Mouse (Mus musculus) erythroblast, adult 5-6 weeks (primary cell): Measurements from ENCODE around the gene Gm38392. TPM values are rescaled to one million over a fixed set of nuclear protein-coding genes. Genes with fewer than 3 reads are reported as not detected.

Experiments
- ATAC-seq: replicated peaks from 2 replicates; pipeline ENCODE4 v1.8.0; 2016; ENCODE audit warnings: moderate number of reproducible peaks, mild to moderate bottlenecking, moderate TSS enrichment, inconsistent platforms; ENCODE audit not compliant: poor library complexity, low FRiP score, severe bottlenecking
- total RNA-seq, 2 experiments: library from RNA; stranded (forward) in 1 of 2; stranded (reverse) in 1 of 2; fragments of 150-400 nt in 1 of 2; fragments of 200-764, 138-1000 nt in 1 of 2; gene quantifications; 2 replicates each; pipeline versions ENCODE4 v1.2.3 to v1.2.4; 2015 to 2017; ENCODE audit warnings: low replicate concordance in 2 of 2

Gene Gm38392
- total RNA-seq, 2 experiments from 2014 or later = not detected

GRCm38 (mm10) chr3:88205563-88206491 is 81.2 kb downstream of the Gm38392 start:
- ATAC-seq = no peak

- ATAC-seq = no peak
These were observed 81.8 kb downstream of the Gm38392 start for GRCm38 (mm10) chr3:88205176-88205562.

GRCm38 (mm10) chr3:88204751-88205150 is 82.3 kb downstream of the Gm38392 start:
- ATAC-seq = no peak

DNA sequence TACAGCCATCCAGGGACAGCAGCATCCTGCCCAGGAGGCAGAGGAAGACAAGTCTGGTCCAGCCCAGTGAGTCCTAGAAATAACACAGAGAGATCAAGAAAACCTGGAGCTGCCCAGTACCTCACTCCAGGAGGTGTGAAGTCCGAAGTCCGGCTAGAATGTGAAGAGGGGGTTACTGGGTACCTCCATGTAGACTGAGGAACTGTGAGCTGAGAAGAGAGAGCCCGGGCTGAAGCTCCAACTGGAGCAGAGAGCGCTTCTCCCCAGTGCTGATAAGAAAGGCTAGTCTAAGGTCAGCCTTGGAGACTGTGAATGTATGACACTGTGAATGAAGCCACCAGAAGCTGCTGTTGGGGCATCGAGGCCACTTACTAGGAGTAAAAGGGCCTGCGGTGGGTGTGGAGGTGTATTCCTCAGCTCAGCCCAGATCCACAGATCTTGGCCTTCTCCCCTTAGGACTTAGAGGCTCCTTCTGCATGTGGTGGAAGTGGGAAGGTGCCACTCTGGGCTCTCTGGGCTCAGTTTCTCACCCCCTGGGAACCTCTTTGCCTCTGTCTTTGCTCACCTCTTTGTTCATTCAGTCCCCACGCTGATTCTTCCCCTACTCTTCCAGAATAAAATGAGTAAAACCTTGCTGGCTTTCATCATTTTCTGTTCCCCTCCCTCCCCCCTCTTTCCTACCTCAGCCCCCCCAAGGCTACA is 82.9 kb downstream of the Gm38392 start:
- ATAC-seq = no peak

- ATAC-seq = no peak
These were observed 83.6 kb downstream of the Gm38392 start for GRCm38 (mm10) chr3:88203456-88203855.

GRCm38 (mm10) chr3:88202986-88203385 is 84.0 kb downstream of the Gm38392 start:
- no peak for ATAC-seq

DNA sequence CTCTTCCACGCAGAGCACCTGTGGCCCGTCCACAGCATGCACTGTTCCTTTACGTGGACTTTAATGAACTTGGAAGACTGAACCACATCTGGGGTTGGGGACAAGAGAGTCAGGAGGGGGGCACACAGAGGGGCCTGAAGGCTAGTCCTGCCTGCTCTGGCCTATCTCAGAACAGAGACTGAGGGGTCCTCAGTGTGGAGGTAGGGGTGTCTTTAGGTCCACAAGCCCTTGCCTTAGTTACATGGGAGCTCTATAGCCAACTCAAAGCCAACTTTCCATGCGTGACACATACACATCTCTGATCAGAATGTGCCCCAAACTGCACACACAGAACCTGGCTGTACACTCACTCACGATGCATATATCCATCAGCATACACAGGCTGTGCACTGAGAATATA is 85.4 kb downstream of the Gm38392 start:
- no peak for ATAC-seq

GRCm38 (mm10) chr3:88200972-88201330 is 86.1 kb downstream of the Gm38392 start:
- ATAC-seq = no peak

- ATAC-seq = no peak
These were observed 86.6 kb downstream of the Gm38392 start for GRCm38 (mm10) chr3:88200161-88200971.

DNA sequence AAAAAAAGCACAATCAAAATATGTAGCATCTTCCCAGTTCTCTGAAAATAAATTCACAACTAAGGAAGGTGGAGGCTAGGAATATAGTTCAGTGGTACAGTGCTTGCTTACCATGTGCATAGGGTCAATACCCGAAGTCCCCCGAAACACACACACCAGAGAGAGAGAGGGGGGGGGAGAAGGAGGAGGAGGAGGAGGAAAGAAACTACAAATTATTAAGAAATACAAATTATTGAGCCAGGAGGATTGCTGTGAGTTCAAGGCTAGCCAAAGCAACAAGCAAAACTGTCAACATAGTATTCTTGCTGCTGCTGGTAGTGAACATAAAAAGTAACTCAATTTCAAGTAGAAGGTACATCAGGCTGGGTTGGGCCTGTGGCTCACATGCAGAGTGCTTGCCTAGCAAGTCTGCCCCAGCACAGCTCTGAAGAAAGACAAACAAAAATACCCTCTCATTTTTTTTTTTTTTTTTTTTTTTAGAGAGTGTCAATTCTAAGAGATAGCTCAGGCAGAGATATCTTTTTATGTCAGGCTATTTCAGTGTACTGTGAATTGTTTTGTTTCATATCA is 87.4 kb downstream of the Gm38392 start:
- ATAC-seq = no peak

DNA sequence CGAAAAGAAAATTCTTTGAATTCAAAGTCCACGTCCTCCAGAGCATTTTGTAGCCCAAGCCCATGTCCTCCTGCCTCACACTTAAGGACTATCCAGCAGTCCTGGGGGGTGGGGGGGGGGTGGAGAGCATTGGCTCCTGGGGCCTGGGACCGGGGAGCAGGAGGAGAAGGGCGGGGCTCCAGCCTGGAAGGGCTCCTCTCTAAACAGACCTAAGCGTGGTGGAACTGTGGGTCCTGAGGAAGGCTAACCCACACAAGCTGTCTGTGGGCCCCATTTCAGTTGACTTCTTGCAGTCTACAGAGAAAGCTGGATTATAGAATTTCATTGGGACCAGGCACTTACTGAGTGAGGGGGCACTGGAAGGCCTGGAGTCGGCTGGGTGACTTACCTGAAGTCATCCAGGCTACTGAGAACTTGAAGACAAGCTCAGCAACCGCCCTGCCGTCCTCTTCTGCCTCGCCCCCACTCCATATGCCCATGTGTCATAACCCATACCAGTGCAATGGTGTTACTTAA is 88.4 kb downstream of the Gm38392 start:
- no peak for ATAC-seq

- ATAC-seq = no peak
These were observed 89.1 kb downstream of the Gm38392 start for GRCm38 (mm10) chr3:88197741-88198504.

Other genes starting within 250 kb of the Gm38392 start
- gene Gpatch4, start 244.1 kb downstream of the Gm38392 start, total RNA-seq (2015; ENCODE audit: low replicate concordance) = 2.9 and 4.6 TPM in 2 replicates
- 4.7 and 7.2 TPM in 2 replicates for gene Gpatch4, start 244.1 kb downstream of the Gm38392 start, total RNA-seq (2017; ENCODE audit: low replicate concordance)
- gene Naxe, start 228.7 kb downstream of the Gm38392 start, total RNA-seq (2015; ENCODE audit: low replicate concordance) = 8.8 and 14.2 TPM in 2 replicates
- gene Naxe, start 228.7 kb downstream of the Gm38392 start, total RNA-seq (2017; ENCODE audit: low replicate concordance) = 5.0 and 6.0 TPM in 2 replicates
- not detected in 2 replicates for gene Ttc24, start 208.9 kb downstream of the Gm38392 start, total RNA-seq (2015; ENCODE audit: low replicate concordance)
- gene Ttc24, start 208.9 kb downstream of the Gm38392 start, total RNA-seq (2017; ENCODE audit: low replicate concordance) = not detected in 2 replicates
- gene Iqgap3, start 205.2 kb downstream of the Gm38392 start, total RNA-seq (2015; ENCODE audit: low replicate concordance) = 6.5 and 6.7 TPM in 2 replicates
- gene Iqgap3, start 205.2 kb downstream of the Gm38392 start, total RNA-seq (2017; ENCODE audit: low replicate concordance) = 6.8 and 25.6 TPM in 2 replicates
- gene Mef2d, start 144.8 kb downstream of the Gm38392 start, total RNA-seq (2015; ENCODE audit: low replicate concordance) = 38.2 and 38.7 TPM in 2 replicates
- gene Mef2d, start 144.8 kb downstream of the Gm38392 start, total RNA-seq (2017; ENCODE audit: low replicate concordance) = 11.3 and 19.8 TPM in 2 replicates
- not detected in 2 replicates for gene Rhbg, start 32.5 kb downstream of the Gm38392 start, total RNA-seq (2015; ENCODE audit: low replicate concordance)
- gene Rhbg, start 32.5 kb downstream of the Gm38392 start, total RNA-seq (2017; ENCODE audit: low replicate concordance) = not detected in 2 replicates
- 5.0 TPM in 1 of 2 replicates, not detected in the other for gene Tsacc, start 9.8 kb upstream of the Gm38392 start, total RNA-seq (2015; ENCODE audit: low replicate concordance)
- gene Tsacc, start 9.8 kb upstream of the Gm38392 start, total RNA-seq (2017; ENCODE audit: low replicate concordance) = not detected in 2 replicates
- 97.4 and 178 TPM in 2 replicates for gene Cct3, start 9.9 kb upstream of the Gm38392 start, total RNA-seq (2015; ENCODE audit: low replicate concordance)
- 48.6 and 66.1 TPM in 2 replicates for gene Cct3, start 9.9 kb upstream of the Gm38392 start, total RNA-seq (2017; ENCODE audit: low replicate concordance)
- gene Glmp, start 37.8 kb upstream of the Gm38392 start, total RNA-seq (2015; ENCODE audit: low replicate concordance) = 11.1 and 58.3 TPM in 2 replicates
- 5.9 and 13.1 TPM in 2 replicates for gene Glmp, start 37.8 kb upstream of the Gm38392 start, total RNA-seq (2017; ENCODE audit: low replicate concordance)
- gene Tmem79, start 48.9 kb upstream of the Gm38392 start, total RNA-seq (2015; ENCODE audit: low replicate concordance) = not detected in 2 replicates
- 0.09 TPM in 1 of 2 replicates, not detected in the other for gene Tmem79, start 48.9 kb upstream of the Gm38392 start, total RNA-seq (2017; ENCODE audit: low replicate concordance)
- gene Smg5, start 49.0 kb upstream of the Gm38392 start, total RNA-seq (2015; ENCODE audit: low replicate concordance) = 28.1 and 29.5 TPM in 2 replicates
- gene Smg5, start 49.0 kb upstream of the Gm38392 start, total RNA-seq (2017; ENCODE audit: low replicate concordance) = 45.1 and 58.0 TPM in 2 replicates
- 3.1 TPM in 1 of 2 replicates, not detected in the other for gene Paqr6, start 77.4 kb upstream of the Gm38392 start, total RNA-seq (2015; ENCODE audit: low replicate concordance)
- gene Paqr6, start 77.4 kb upstream of the Gm38392 start, total RNA-seq (2017; ENCODE audit: low replicate concordance) = not detected in 2 replicates
- not detected in 2 replicates for gene Bglap3, start 85.5 kb upstream of the Gm38392 start, total RNA-seq (2015; ENCODE audit: low replicate concordance)
- gene Bglap3, start 85.5 kb upstream of the Gm38392 start, total RNA-seq (2017; ENCODE audit: low replicate concordance) = not detected in 2 replicates
- not detected in 2 replicates for gene Bglap2, start 91.5 kb upstream of the Gm38392 start, total RNA-seq (2015; ENCODE audit: low replicate concordance)
- gene Bglap2, start 91.5 kb upstream of the Gm38392 start, total RNA-seq (2017; ENCODE audit: low replicate concordance) = not detected in 2 replicates
- gene Bglap, start 97.3 kb upstream of the Gm38392 start, total RNA-seq (2015; ENCODE audit: low replicate concordance) = not detected in 2 replicates
- not detected in 2 replicates for gene Bglap, start 97.3 kb upstream of the Gm38392 start, total RNA-seq (2017; ENCODE audit: low replicate concordance)
- 33.2 and 56.6 TPM in 2 replicates for gene Pmf1, start 123.1 kb upstream of the Gm38392 start, total RNA-seq (2015; ENCODE audit: low replicate concordance)
- 42.1 and 43.4 TPM in 2 replicates for gene Pmf1, start 123.1 kb upstream of the Gm38392 start, total RNA-seq (2017; ENCODE audit: low replicate concordance)
- gene Slc25a44, start 137.9 kb upstream of the Gm38392 start, total RNA-seq (2015; ENCODE audit: low replicate concordance) = 7.9 and 11.5 TPM in 2 replicates
- gene Slc25a44, start 137.9 kb upstream of the Gm38392 start, total RNA-seq (2017; ENCODE audit: low replicate concordance) = 13.7 and 20.2 TPM in 2 replicates
- gene Sema4a, start 174.0 kb upstream of the Gm38392 start, total RNA-seq (2015; ENCODE audit: low replicate concordance) = 29.7 and 57.3 TPM in 2 replicates
- 9.8 and 20.7 TPM in 2 replicates for gene Sema4a, start 174.0 kb upstream of the Gm38392 start, total RNA-seq (2017; ENCODE audit: low replicate concordance)
- gene Lmna, start 222.7 kb upstream of the Gm38392 start, total RNA-seq (2015; ENCODE audit: low replicate concordance) = 6.9 and 9.0 TPM in 2 replicates
- gene Lmna, start 222.7 kb upstream of the Gm38392 start, total RNA-seq (2017; ENCODE audit: low replicate concordance) = 45.6 and 52.7 TPM in 2 replicates
- 0.19 and 1.5 TPM in 2 replicates for gene Mex3a, start 245.2 kb upstream of the Gm38392 start, total RNA-seq (2015; ENCODE audit: low replicate concordance)
- gene Mex3a, start 245.2 kb upstream of the Gm38392 start, total RNA-seq (2017; ENCODE audit: low replicate concordance) = 0.34 TPM in 1 of 2 replicates, not detected in the other